Mouse (Mus musculus): Measurements from ENCODE around the gene Dnajc16.

Dnajc16 gene

DNA sequence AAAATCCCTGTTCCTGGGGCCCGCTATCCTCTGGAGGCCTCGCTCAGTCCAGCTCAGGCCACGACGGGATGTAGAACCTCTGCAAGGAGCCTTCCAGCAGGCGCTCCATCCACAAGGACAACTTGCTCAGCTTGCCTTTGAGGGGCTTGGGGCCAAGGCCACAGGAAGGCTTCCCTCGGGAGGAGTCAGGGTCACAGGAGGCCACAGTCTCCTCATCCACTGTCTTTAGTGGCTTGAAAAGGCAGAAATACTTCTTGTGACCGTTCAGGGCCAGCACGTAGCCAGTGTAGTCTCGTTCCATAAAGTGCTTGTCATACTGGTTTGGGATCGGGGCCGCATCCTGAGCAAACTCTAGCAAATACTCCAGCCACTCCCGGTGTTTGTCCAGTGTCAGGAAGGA lies 27.3 kb downstream of the Dnajc16 start:
- no peak for DNase-seq (ENCODE audit: low spot score in 2 of 2)

DNA sequence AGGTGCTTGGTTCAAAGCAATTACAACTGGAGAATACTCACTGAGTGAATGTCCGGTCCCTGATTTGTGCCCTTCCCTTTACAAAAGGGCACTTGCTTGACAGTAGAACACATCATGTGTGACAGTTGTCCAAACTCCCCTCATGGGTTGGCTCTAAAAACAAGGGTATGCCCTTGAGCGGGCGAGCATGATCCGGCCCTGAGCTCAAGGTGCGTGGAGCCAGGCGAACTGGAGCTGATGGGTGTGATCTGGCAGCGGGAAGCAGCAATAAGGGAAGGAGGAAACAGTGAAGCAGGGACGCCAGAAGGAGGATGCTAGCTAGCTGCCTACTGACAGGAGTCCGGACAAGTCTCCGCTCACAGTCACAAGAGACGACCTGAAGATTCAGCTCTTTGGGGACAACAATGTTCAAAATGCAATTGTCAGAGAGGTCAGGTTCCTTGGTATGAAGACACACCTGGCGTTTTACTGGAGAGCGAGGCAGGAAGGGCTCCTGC lies 28.6 kb downstream of the Dnajc16 start:
- DNase-seq (ENCODE audit: low spot score in 2 of 2), result no peak

- DNase-seq (ENCODE audit: low spot score in 2 of 2), result no peak
These were observed 29.8 kb downstream of the Dnajc16 start for GRCm38 (mm10) chr4:141760942-141761341.

DNA sequence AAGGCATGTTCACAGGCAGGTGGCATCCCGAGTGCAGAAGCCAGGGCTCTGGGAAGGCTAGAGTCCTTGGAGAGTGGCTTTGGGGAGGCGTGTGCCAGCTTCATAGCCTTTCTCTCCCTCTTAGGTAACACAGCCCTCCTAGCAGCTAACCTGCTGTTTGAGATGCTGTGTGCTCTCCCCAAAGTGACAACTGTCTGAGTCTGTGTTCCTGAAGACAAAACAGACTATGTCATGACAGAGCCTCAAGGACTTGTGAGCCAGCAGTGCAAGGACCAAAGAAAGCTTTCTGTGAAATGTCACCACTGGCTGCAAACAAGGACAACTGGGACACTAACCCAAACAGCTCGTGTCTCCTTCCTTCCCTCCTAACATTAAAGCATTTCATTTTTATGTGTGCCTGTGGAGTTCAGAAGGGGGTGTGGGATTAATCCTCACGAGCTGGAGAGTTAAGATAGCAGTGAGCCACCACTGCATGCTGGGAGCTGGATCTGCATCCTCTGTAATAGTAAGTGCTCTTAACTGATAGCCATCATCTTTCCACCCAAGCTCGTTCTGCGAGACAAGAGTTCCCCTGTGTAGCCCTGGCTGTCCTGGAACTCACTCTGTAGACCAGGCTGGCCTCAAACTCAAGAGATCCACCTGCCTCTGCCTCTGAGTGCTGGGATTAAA lies 31.7 kb downstream of the Dnajc16 start:
- DNase-seq (ENCODE audit: low spot score in 2 of 2), result no peak

DNA sequence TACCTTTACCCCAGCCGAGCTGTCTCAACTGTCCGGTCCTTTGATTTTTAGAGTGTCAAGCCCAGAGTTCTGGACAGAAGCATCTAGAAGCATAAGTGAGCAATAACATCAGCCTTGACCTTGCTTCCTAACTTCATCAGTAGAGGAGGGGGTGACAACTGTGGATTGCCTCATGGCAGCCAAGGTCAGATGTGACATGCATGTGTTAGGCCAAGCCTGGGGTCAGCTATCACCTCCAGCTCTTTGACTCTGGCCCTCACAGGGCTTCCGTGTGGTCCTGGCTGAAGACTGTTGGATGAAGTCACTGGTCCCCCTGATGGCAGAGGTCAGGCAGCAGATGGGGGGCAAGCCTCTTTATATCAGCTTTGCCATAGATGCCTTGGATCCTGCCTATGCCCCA lies 33.6 kb downstream of the Dnajc16 start:
- no peak for DNase-seq (ENCODE audit: low spot score in 2 of 2)

DNA sequence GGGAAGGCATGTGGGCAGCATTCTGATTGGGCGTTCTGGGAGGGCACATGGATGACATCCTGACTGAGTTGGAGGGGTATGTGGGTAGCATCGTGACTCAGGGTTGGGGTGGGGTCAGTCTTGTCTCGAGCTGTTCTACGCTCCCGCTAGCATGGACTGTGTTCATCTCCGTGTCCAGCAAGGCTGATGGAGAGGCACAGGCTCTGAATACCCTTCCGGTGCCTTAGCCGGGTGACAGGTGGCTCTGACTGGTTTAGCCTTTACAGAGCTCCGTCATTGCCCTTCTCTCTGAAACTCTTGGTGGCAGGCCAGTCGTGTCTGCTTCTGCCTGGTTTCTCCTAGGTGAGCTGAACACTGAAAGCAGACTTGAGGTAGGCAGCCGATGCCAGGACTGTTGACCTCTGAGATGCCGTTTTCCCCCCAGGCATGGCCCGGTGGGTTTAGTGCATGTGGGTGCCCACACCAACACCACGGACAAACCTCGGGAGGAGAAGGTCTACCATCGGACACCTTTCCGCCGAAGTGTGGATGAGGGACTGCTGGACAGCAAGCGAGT lies 35.3 kb downstream of the Dnajc16 start:
- DNase-seq (ENCODE audit: low spot score in 2 of 2), result no peak

- DNase-seq (ENCODE audit: low spot score in 2 of 2), result peak in 1 of 2 experiments; percentile 53
These were observed 38.7 kb downstream of the Dnajc16 start for GRCm38 (mm10) chr4:141752076-141752421.

- peak in 1 of 2 experiments; percentile 51 for DNase-seq (ENCODE audit: low spot score in 2 of 2)
These were observed 39.2 kb downstream of the Dnajc16 start for GRCm38 (mm10) chr4:141751419-141752075.

- DNase-seq (ENCODE audit: low spot score in 2 of 2), result no peak
These were observed 39.9 kb downstream of the Dnajc16 start for GRCm38 (mm10) chr4:141750826-141751225.

- DNase-seq (ENCODE audit: low spot score in 2 of 2), result no peak
These were observed 41.2 kb downstream of the Dnajc16 start for GRCm38 (mm10) chr4:141749557-141749956.

DNA sequence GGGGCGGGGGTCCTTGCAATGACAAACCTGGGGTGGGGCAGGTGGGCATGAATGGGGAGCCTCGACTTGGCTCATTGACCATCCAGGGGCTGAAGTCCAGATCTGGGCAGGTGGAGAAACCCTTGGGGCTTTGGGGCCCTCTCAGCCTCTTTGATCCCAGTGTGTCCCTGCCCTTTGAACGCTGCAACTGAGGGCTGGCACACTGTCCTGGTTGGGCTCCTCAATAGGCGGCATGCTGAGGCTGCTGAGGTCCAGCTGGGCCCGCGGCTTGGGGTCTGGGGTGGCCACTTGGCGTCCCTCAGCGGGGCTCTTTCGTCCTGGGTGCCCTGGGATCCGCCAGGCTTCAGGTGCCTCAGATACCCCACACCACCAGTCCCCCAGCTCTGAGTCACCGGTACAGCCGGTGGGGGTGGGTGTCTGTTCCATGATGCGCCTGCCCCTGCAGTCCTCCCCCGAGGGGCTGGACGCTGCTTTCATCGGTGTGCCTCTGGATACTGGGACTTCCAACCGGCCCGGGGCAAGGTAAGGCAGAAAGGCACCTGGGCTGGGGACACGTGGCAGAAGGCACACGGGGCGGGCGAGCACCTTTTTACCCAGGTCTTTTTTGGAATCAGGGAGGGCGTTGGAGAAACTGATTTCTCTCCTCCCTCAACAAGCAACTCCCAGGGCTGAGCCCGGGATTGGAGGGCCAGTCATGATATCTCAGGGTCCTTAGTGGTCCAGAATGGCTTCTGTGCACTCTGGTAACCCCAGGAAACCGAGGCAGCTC lies 44.0 kb downstream of the Dnajc16 start, which contains the start of gene Agmat:
Agmat (plus strand) TSS at position 95 of the 769 bp plus-strand sequence.
- no peak for DNase-seq (ENCODE audit: low spot score in 2 of 2)

DNA sequence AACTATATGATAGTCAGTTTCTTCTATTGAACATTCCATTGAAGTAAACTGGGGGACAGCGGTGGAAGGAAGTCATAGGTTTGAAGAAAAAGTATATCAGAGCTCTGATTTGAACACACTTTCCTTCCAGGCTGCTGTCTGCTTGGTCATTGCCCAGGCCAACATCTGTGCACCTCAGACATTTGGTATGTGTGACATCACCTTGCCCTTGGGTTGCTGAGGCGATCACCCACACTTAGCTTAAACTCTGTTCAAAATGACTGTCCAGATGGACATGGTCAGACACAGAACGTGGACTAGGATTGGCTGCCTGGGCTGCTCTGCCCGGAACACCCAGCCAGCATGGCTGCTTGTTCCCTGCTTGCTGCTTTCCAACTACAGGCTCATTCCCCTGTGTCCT lies 48.4 kb downstream of the Dnajc16 start:
- DNase-seq (ENCODE audit: low spot score in 2 of 2), result no peak

DNA sequence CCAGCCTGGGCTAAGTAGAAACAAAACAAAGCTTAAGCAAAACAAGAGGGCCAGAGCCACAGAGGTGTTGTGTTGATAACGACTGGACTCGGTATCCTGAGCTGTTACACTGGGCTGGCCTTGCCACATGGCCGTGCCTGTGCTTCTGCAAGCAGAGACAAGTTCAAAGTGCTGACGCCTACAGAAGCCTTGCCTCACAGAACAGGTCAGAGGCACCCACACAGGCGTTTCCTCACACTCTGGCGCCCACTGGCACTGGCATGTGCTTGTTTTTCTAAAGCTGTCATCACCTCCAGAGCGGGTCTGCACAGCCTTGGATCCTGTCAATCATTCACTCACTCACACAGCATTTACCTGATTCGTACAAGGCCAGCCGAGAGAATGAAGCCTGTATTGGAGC lies 48.9 kb downstream of the Dnajc16 start:
- DNase-seq (ENCODE audit: low spot score in 2 of 2), result no peak

DNA sequence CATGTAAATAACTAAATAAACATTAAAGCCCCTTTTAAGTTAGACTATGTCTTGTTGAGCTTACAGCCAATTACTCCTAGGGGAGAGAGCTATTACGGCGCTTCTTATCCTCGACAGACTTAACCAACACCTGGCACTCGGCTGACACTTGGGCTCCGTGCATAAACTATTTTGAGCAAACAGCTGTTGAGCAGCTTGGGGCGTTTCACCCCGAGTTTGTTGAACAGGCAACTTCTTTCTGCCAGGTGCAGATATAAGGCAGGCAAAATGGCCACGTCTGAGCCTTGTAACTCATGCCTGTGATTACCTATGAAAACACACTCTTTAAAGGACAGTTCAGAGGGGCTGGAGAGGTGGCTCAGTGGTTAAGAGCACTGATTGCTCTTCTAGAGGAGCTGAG lies 52.7 kb downstream of the Dnajc16 start:
- DNase-seq (ENCODE audit: low spot score in 2 of 2), result no peak

- no peak for DNase-seq (ENCODE audit: low spot score in 2 of 2)
These were observed 53.9 kb downstream of the Dnajc16 start for GRCm38 (mm10) chr4:141736856-141737255.

GRCm38 (mm10) chr4:141735206-141735560 lies 55.5 kb downstream of the Dnajc16 start:
- DNase-seq (ENCODE audit: low spot score in 2 of 2), result no peak

DNA sequence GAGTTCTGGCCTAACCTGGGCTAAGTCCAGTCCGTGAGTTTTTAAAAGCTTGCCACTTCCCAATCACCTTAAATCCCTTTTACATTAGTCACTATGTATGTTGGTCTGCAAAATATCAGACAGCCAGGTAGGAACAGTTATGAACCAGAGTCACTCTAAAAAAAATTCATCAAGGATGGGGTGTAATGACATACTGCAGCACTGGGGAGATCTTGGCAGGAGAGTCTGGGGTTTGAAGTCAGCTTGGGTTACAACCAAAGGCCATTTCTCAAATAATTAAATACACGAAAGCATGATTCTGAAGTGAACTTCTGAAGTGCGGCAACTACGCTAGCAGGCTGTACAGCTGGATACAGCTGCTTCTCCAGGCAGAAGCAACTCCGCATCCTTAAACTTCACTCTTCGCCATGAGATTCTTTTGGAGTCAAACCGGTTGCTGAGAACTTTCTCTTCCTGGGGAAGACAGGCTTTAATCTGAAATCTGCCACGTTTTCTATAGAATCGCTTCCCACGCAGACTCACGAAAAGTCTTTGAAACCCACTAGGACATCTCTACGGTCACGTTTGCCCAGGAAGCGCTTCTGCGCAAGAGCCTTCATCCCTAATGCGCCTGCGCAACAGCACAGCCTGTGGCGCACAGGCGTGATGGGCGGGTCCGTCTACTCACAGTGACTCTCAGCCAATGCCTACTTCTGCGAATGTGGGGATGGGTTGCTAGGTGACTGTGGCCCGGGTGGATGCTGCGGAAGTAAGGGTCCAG lies 56.1 kb downstream of the Dnajc16 start:
- peak; percentile 86 to 92 for DNase-seq (ENCODE audit: low spot score in 2 of 2)

GRCm38 (mm10) chr4:141731766-141732165 lies 59.0 kb downstream of the Dnajc16 start:
- no peak for DNase-seq (ENCODE audit: low spot score in 2 of 2)

DNA sequence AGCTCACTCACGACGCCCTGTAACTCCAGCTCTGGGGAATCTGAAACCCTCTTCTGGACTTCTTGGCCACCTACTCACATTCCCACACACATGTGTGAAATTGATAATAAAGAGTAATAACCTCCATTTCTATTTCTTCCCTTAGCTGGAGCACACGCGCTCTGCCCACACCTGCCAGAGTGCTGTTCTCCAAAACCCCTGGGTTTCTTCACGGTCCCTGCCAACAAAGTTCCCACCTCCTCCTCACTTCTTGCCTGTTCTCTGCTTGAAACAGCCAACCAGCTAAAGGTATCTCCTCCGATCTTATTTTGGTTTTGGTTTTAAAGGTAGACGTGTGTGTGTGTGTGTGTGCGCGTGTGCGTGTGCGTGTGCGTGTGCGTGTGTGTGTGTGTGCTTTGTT lies 60.3 kb downstream of the Dnajc16 start:
- no peak for DNase-seq (ENCODE audit: low spot score in 2 of 2)

DNA sequence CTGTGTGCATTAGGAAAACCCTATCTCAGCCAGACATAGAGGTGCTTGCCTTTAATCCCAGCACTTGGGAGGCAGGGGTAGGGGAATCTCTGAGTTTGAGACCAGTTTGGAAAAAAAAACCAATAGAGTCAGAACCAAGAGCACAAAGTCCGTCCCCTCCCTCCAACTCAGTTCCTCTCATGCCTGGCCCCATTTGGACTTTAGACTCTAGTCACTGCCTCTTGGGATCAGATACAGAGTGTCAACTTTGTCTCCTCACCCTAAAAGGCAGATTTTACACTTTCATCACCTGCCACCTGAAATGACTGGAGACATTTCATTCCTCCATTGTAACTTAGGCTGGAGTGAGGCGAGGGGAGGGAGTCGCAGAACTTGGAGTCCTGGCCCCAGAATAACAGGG lies 61.5 kb downstream of the Dnajc16 start:
- no peak for DNase-seq (ENCODE audit: low spot score in 2 of 2)

- no peak for DNase-seq (ENCODE audit: low spot score in 2 of 2)
These were observed 65.0 kb downstream of the Dnajc16 start for GRCm38 (mm10) chr4:141725738-141726137.

GRCm38 (mm10) chr4:141725277-141725676 lies 65.5 kb downstream of the Dnajc16 start:
- no peak for DNase-seq (ENCODE audit: low spot score in 2 of 2)
